Mouse (Mus musculus) mouse embryonic stem cell (cell line): ENCODE data around the gene Armc6.

ENCODE experiments used
- in situ Hi-C, 2 experiments: fragments of 300-500 bp; cut with MboI; formaldehyde crosslinking; loops; 1 replicate in 1 of 2; 3 replicates in 1 of 2; pipeline ENCODE4 v1.14.3; 2019 to 2020; ENCODE audit warnings: low sequenced_read_pairs in 2 of 2, low pct_unique_long_range_greater_than_20kb in 1 of 2, mixed read lengths in 1 of 2; ENCODE audit not compliant: unreplicated experiment in 1 of 2

Armc6 gene

GRCm38 (mm10) chr8:70234080-70234780 is at the start of gene Armc6, which contains the start of gene Sugp2:
TSS of gene Armc6 (minus strand) at chr8:70234466.
TSS of gene Sugp2 (plus strand) at chr8:70234226.
- in situ Hi-C loops: no loop called here

GRCm38 (mm10) chr8:70283136-70284077 is 49.1 kb upstream of the Armc6 start:
- in situ Hi-C loops: no loop called here

GRCm38 (mm10) chr8:70282603-70283135 is 48.4 kb upstream of the Armc6 start, which contains the start of gene Homer3:
TSS of gene Homer3 (plus strand) at chr8:70282827.
- in situ Hi-C loops: no loop called here

GRCm38 (mm10) chr8:70281001-70281400 is 46.7 kb upstream of the Armc6 start:
- in situ Hi-C loops: no loop called here

- in situ Hi-C loops: no loop called here
Measured at GRCm38 (mm10) chr8:70279266-70279665, 45.0 kb upstream of the Armc6 start.

GRCm38 (mm10) chr8:70278175-70278574 is 43.9 kb upstream of the Armc6 start:
- in situ Hi-C loops: no loop called here

- in situ Hi-C loops: no loop called here
Measured at GRCm38 (mm10) chr8:70276476-70276875, 42.2 kb upstream of the Armc6 start.

GRCm38 (mm10) chr8:70274350-70274749 is 40.1 kb upstream of the Armc6 start:
- in situ Hi-C loops: no loop called here

GRCm38 (mm10) chr8:70272949-70273348 is 38.7 kb upstream of the Armc6 start:
- in situ Hi-C loops: no loop called here

- in situ Hi-C loops: no loop called here
Measured at GRCm38 (mm10) chr8:70268799-70269565, 34.7 kb upstream of the Armc6 start.

GRCm38 (mm10) chr8:70268311-70268710 is 34.0 kb upstream of the Armc6 start:
- in situ Hi-C loops: no loop called here

GRCm38 (mm10) chr8:70267674-70268073 is 33.4 kb upstream of the Armc6 start:
- in situ Hi-C loops: no loop called here

GRCm38 (mm10) chr8:70259043-70259442 is 24.8 kb upstream of the Armc6 start:
- in situ Hi-C loops: no loop called here

GRCm38 (mm10) chr8:70258600-70258999 is 24.3 kb upstream of the Armc6 start:
- in situ Hi-C loops: no loop called here

- in situ Hi-C loops: no loop called here
Measured at GRCm38 (mm10) chr8:70257456-70257855, 23.2 kb upstream of the Armc6 start.

- in situ Hi-C loops: no loop called here
Measured at GRCm38 (mm10) chr8:70254628-70255027, 20.4 kb upstream of the Armc6 start.

GRCm38 (mm10) chr8:70247841-70248240 is 13.6 kb upstream of the Armc6 start:
- in situ Hi-C loops: no loop called here

GRCm38 (mm10) chr8:70246622-70247021 is 12.4 kb upstream of the Armc6 start:
- in situ Hi-C loops: no loop called here
